Mouse (Mus musculus): Measurements from ENCODE around the gene Dpf1.

The Dpf1 gene

GRCm38 (mm10) chr7:29303738-29304462 is at the start of gene Dpf1:
Gene Dpf1, plus strand, starts transcription at chr7:29303951.
- DNase-seq (ENCODE audit: low read depth, low spot score): peak; percentile 93

GRCm38 (mm10) chr7:29255875-29256274 is 47.9 kb upstream of the Dpf1 start:
- DNase-seq (ENCODE audit: low read depth, low spot score): no peak

GRCm38 (mm10) chr7:29257368-29257767 is 46.4 kb upstream of the Dpf1 start:
- DNase-seq (ENCODE audit: low read depth, low spot score): no peak

- no peak for DNase-seq (ENCODE audit: low read depth, low spot score)
Measured at GRCm38 (mm10) chr7:29259781-29260730, 43.7 kb upstream of the Dpf1 start.

- no peak for DNase-seq (ENCODE audit: low read depth, low spot score)
Measured at GRCm38 (mm10) chr7:29262151-29262550, 41.6 kb upstream of the Dpf1 start.

- DNase-seq (ENCODE audit: low read depth, low spot score): no peak
Measured at GRCm38 (mm10) chr7:29263831-29264230, 39.9 kb upstream of the Dpf1 start.

- no peak for DNase-seq (ENCODE audit: low read depth, low spot score)
Measured at GRCm38 (mm10) chr7:29265636-29266035, 38.1 kb upstream of the Dpf1 start.

- DNase-seq (ENCODE audit: low read depth, low spot score): no peak
Measured at GRCm38 (mm10) chr7:29266931-29267330, 36.8 kb upstream of the Dpf1 start.

- no peak for DNase-seq (ENCODE audit: low read depth, low spot score)
Measured at GRCm38 (mm10) chr7:29270445-29270844, 33.3 kb upstream of the Dpf1 start.

- peak; percentile 77 for DNase-seq (ENCODE audit: low read depth, low spot score)
Measured at GRCm38 (mm10) chr7:29271687-29272465, 31.9 kb upstream of the Dpf1 start.

- DNase-seq (ENCODE audit: low read depth, low spot score): no peak
Measured at GRCm38 (mm10) chr7:29276715-29277114, 27.0 kb upstream of the Dpf1 start.

GRCm38 (mm10) chr7:29277510-29277909 is 26.2 kb upstream of the Dpf1 start:
- DNase-seq (ENCODE audit: low read depth, low spot score): no peak

GRCm38 (mm10) chr7:29279261-29279660 is 24.5 kb upstream of the Dpf1 start:
- DNase-seq (ENCODE audit: low read depth, low spot score): no peak

GRCm38 (mm10) chr7:29279924-29280323 is 23.8 kb upstream of the Dpf1 start:
- DNase-seq (ENCODE audit: low read depth, low spot score): no peak

GRCm38 (mm10) chr7:29280801-29281200 is 22.9 kb upstream of the Dpf1 start:
- no peak for DNase-seq (ENCODE audit: low read depth, low spot score)

GRCm38 (mm10) chr7:29281201-29282073 is 22.3 kb upstream of the Dpf1 start, which contains the start of gene Spint2:
Gene Spint2, minus strand, starts transcription at chr7:29281912.
- DNase-seq (ENCODE audit: low read depth, low spot score): no peak

GRCm38 (mm10) chr7:29282074-29282554 is 21.6 kb upstream of the Dpf1 start:
- DNase-seq (ENCODE audit: low read depth, low spot score): no peak

GRCm38 (mm10) chr7:29283876-29284275 is 19.9 kb upstream of the Dpf1 start:
- DNase-seq (ENCODE audit: low read depth, low spot score): no peak

GRCm38 (mm10) chr7:29284523-29284922 is 19.2 kb upstream of the Dpf1 start:
- no peak for DNase-seq (ENCODE audit: low read depth, low spot score)

GRCm38 (mm10) chr7:29287481-29287880 is 16.3 kb upstream of the Dpf1 start:
- DNase-seq (ENCODE audit: low read depth, low spot score): no peak

- DNase-seq (ENCODE audit: low read depth, low spot score): no peak
Measured at GRCm38 (mm10) chr7:29288079-29288478, 15.7 kb upstream of the Dpf1 start.
